Mouse (Mus musculus): ENCODE results near the gene 2210016F16Rik.

GRCm38 (mm10) chr13:58358629-58359303 lies 26.3 kb downstream of the 2210016F16Rik start, which contains the start of gene Kif27:
- TF ChIP-seq CTCF (conservative IDR thresholded peaks at IDR 0.05; ENCODE audit: insufficient read depth, insufficient read length, low read depth, low read length) = no peak
- TF ChIP-seq POLR2A (IDR thresholded peaks at IDR 0.05; ENCODE audit: low read depth, low read length) = no peak

Data from kidney, adult 2 months (tissue).